Mouse (Mus musculus) forebrain, embryonic 16.5 days (tissue): Measurements from ENCODE around the gene Cbx4. TPM values are rescaled to one million over a fixed set of nuclear protein-coding genes. Genes with fewer than 3 reads are reported as not detected.

ENCODE experiments used
- ATAC-seq: fragments of 200-750 bp; cut with Nextera tagmentation; 2 replicates; pipeline ENCODE4 v1.8.0; 2017; ENCODE audit warnings: mild to moderate bottlenecking, moderate library complexity
- H3K27ac ChIP-seq: fragments of 300-500 bp; sonication (generic); 2 replicates; pipeline ENCODE4 v1.5.1; 2014; ENCODE audit warnings: low read length, control low read depth
- H3K27me3 ChIP-seq: fragments of 300-500 bp; sonication (generic); replicated peaks from 2 replicates; pipeline ENCODE4 v1.6.1; 2014; ENCODE audit warnings: low read length; ENCODE audit not compliant: control insufficient read depth, insufficient read depth
- H3K36me3 ChIP-seq: fragments of 300-500 bp; sonication (generic); 2 replicates; pipeline ENCODE4 v1.6.1; 2014; ENCODE audit not compliant: control insufficient read depth, insufficient read depth
- H3K4me1 ChIP-seq: fragments of 300-500 bp; sonication (generic); replicated peaks from 2 replicates; pipeline ENCODE4 v1.6.1; 2014; ENCODE audit warnings: low read length; ENCODE audit not compliant: control insufficient read depth, insufficient read depth
- H3K4me2 ChIP-seq: fragments of 300-500 bp; sonication (generic); 2 replicates; pipeline ENCODE4 v1.6.1; 2014; ENCODE audit warnings: mild to moderate bottlenecking, low read length, control low read depth
- H3K4me3 ChIP-seq: fragments of 300-500 bp; sonication (generic); replicated peaks from 2 replicates; pipeline ENCODE4 v1.5.1; 2014; ENCODE audit warnings: mild to moderate bottlenecking, low read length, control low read depth
- H3K9ac ChIP-seq: fragments of 300-500 bp; sonication (generic); replicated peaks from 2 replicates; pipeline ENCODE4 v1.6.1; 2014; ENCODE audit warnings: low read depth, low read length, control low read depth
- H3K9me3 ChIP-seq: fragments of 300-500 bp; sonication (generic); 2 replicates; pipeline ENCODE4 v1.6.1; 2016; ENCODE audit warnings: low read length; ENCODE audit not compliant: control insufficient read depth
- WGBS: fragments of 180-500 bp; shearing (Covaris S2); extraction: QIAGEN DNeasy Blood & Tissue Kit; methylation state at CpG from one replicate; pipeline ENCODE4 v1.1.7; 2014; 5-methylcytosine and 5-hydroxymethylcytosine counted together
- polyA plus RNA-seq: library from polyadenylated mRNA; unstranded; fragments of >200 nt; fragmentation: Nextera tagmentation; extraction: Ambion mirVana; gene quantifications from 2 replicates; pipeline ENCODE4 v1.2.1, GENCODE M21; 2015

Gene Cbx4
- polyA plus RNA-seq, 1 experiment from 2014 or later, result 18.5 TPM

GRCm38 (mm10) chr11:119127686-119128473 lies 41.9 kb upstream of the Cbx4 start:
- no peaks in the 10 kb centered on the region for H3K36me3 ChIP-seq
- no peaks in the 10 kb centered on the region for H3K27me3 ChIP-seq
- WGBS, result 62% methylated on average over 9 of the region's 9 CpGs
- H3K4me2 ChIP-seq, result no peak overlapping the region
- no peak overlapping the region for H3K27ac ChIP-seq
- no peaks in the 10 kb centered on the region for H3K9me3 ChIP-seq
- H3K4me1 ChIP-seq, result peaks cover 42% of the 10 kb centered on the region
- peak; percentile 53 for ATAC-seq
- no peak overlapping the region for H3K9ac ChIP-seq
- H3K4me3 ChIP-seq, result no peak overlapping the region

GRCm38 (mm10) chr11:119127147-119127546 lies 41.1 kb upstream of the Cbx4 start:
- H3K9ac ChIP-seq, result peak overlapping the region; percentile 23; the same call in 1 of the 2 replicates
- ATAC-seq, result peak; percentile 39; the same call in 1 of the 2 replicates
- H3K9me3 ChIP-seq, result no peaks in the 10 kb centered on the region
- H3K27me3 ChIP-seq, result no peaks in the 10 kb centered on the region
- no peaks in the 10 kb centered on the region for H3K36me3 ChIP-seq
- H3K4me3 ChIP-seq, result no peak overlapping the region
- WGBS, result 13% methylated on average over 12 of the region's 12 CpGs
- H3K4me2 ChIP-seq, result peak overlapping the region; percentile 12; the same call in 1 of the 2 replicates
- peaks cover 42% of the 10 kb centered on the region for H3K4me1 ChIP-seq
- H3K27ac ChIP-seq, result no peak overlapping the region

GRCm38 (mm10) chr11:119125929-119126861 lies 40.2 kb upstream of the Cbx4 start:
- WGBS, result 41% methylated on average over 23 of the region's 23 CpGs
- H3K4me3 ChIP-seq, result no peak overlapping the region
- 0 out of 2 replicates have a peak overlapping the region, but pooled peaks have one; percentile 10 for H3K27ac ChIP-seq
- no peak overlapping the region for H3K4me2 ChIP-seq
- no peaks in the 10 kb centered on the region for H3K36me3 ChIP-seq
- H3K27me3 ChIP-seq, result no peaks in the 10 kb centered on the region
- H3K9ac ChIP-seq, result peak overlapping the region; percentile 46; the same call in 1 of the 2 replicates
- peak; percentile 31 for ATAC-seq
- H3K9me3 ChIP-seq, result no peaks in the 10 kb centered on the region
- H3K4me1 ChIP-seq, result peaks cover 42% of the 10 kb centered on the region

GRCm38 (mm10) chr11:119124536-119124935 lies 38.5 kb upstream of the Cbx4 start:
- Histone ChIP-seq H3K4me2 (no peak overlapping the region), H3K4me3 (no peak overlapping the region), H3K9ac (no peak overlapping the region), H3K4me1 (peaks cover 34% of the 10 kb centered on the region), H3K27me3 (no peaks in the 10 kb centered on the region), H3K9me3 (no peaks in the 10 kb centered on the region), H3K27ac (no peak overlapping the region), H3K36me3 (no peaks in the 10 kb centered on the region)
- ATAC-seq, result no peak
- 91% methylated on average over 6 of the region's 6 CpGs for WGBS

- WGBS, result 76% methylated on average over 5 of the region's 5 CpGs
- no peak for ATAC-seq
Measured at GRCm38 (mm10) chr11:119123522-119124319, 37.7 kb upstream of the Cbx4 start.

GRCm38 (mm10) chr11:119122396-119122795 lies 36.4 kb upstream of the Cbx4 start:
- 93% methylated on average over 5 of the region's 5 CpGs for WGBS
- H3K4me1 ChIP-seq, result peaks cover 23% of the 10 kb centered on the region
- H3K9ac ChIP-seq, result no peak overlapping the region
- no peaks in the 10 kb centered on the region for H3K36me3 ChIP-seq
- no peak for ATAC-seq
- no peaks in the 10 kb centered on the region for H3K9me3 ChIP-seq
- no peak overlapping the region for H3K4me3 ChIP-seq
- H3K27me3 ChIP-seq, result no peaks in the 10 kb centered on the region
- no peak overlapping the region for H3K4me2 ChIP-seq
- H3K27ac ChIP-seq, result no peak overlapping the region

More at GRCm38 (mm10) chr11:119123522-119124319, 37.7 kb upstream of the Cbx4 start:
- no peak overlapping the region for H3K4me3 ChIP-seq
- H3K9ac ChIP-seq, result no peak overlapping the region
- peaks cover 35% of the 10 kb centered on the region for H3K4me1 ChIP-seq
- no peaks in the 10 kb centered on the region for H3K36me3 ChIP-seq
- H3K4me2 ChIP-seq, result no peak overlapping the region
- no peak overlapping the region for H3K27ac ChIP-seq
- H3K27me3 ChIP-seq, result no peaks in the 10 kb centered on the region
- no peaks in the 10 kb centered on the region for H3K9me3 ChIP-seq

GRCm38 (mm10) chr11:119118905-119119304 lies 32.9 kb upstream of the Cbx4 start:
- Histone ChIP-seq H3K9ac (no peak overlapping the region), H3K27ac (no peak overlapping the region), H3K4me2 (no peak overlapping the region), H3K4me1 (peaks cover 8% of the 10 kb centered on the region), H3K36me3 (no peaks in the 10 kb centered on the region), H3K9me3 (no peaks in the 10 kb centered on the region), H3K4me3 (no peak overlapping the region), H3K27me3 (no peaks in the 10 kb centered on the region)
- 15% methylated on average over 7 of the region's 7 CpGs for WGBS
- ATAC-seq, result peak; percentile 70

GRCm38 (mm10) chr11:119117945-119118344 lies 31.9 kb upstream of the Cbx4 start:
- H3K27me3 ChIP-seq, result no peaks in the 10 kb centered on the region
- no peak overlapping the region for H3K4me3 ChIP-seq
- H3K9ac ChIP-seq, result no peak overlapping the region
- 51% methylated on average over 7 of the region's 7 CpGs for WGBS
- no peaks in the 10 kb centered on the region for H3K36me3 ChIP-seq
- no peak overlapping the region for H3K4me2 ChIP-seq
- no peak for ATAC-seq
- peaks cover 8% of the 10 kb centered on the region for H3K4me1 ChIP-seq
- H3K27ac ChIP-seq, result no peak overlapping the region
- no peaks in the 10 kb centered on the region for H3K9me3 ChIP-seq
